9 mouse cellular contexts compared by ENCODE assay signal in the genomic region with DNA sequence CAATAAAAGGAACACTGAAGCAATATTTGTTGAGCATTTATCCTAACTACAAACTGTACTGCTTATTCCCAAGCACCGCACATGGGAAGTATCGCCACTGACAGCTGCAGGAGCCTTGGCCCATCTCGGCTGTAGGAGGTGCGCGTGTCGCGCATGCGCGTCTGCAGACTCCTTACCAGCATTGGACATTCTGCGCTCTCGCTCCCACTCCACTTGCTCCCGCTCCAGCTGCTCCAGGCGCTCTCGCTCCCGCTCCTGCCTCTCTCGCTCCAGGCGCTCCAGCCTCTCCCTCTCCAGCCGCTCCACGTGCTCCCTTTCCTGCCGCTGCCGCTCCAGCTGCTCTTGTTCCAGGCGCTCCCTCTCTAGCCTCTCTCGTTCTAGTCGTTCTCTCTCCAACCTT.
DNase-seq lines count a peak whose midpoint lies in the region; ATAC-seq and TF ChIP-seq lines count a peak whose summit lies in the region.
"Had no signal": no experiment of that assay in that cellular context is flagged by ENCODE, and none has a peak within 500 bp of the region (broad histone marks: within the 10 kb centered on the region; RNA-seq: fewer than 3 reads in every experiment).

No protein-coding gene starts in this region.

- ATAC-seq in intestine, postnatal 0 days, result no peak

- H3K27ac ChIP-seq in intestine, postnatal 0 days (ENCODE audit: low read depth, low read length), result no peak overlapping the region

- H3K4me1 ChIP-seq in intestine, postnatal 0 days (replicated peaks; ENCODE audit: control insufficient read depth, insufficient read depth, low read length), result no peaks in the 10 kb centered on the region

- no peaks in the 10 kb centered on the region; the same call in 1 of the 2 replicates for H3K36me3 ChIP-seq in intestine, postnatal 0 days (ENCODE audit: control insufficient read depth, insufficient read depth)

- WGBS in intestine, postnatal 0 days, result 86% methylated on average over 24 of the region's 24 CpGs

- H3K4me3 ChIP-seq in intestine, postnatal 0 days (ENCODE audit: low read depth, low read length), result no peak overlapping the region

- H3K27me3 ChIP-seq in intestine, postnatal 0 days (replicated peaks; ENCODE audit: control insufficient read depth, insufficient read depth, low read length), result no peaks in the 10 kb centered on the region
- H3K27me3 ChIP-seq: CH12.LX had no signal

- H3K9me3 ChIP-seq in intestine, postnatal 0 days (ENCODE audit: control insufficient read depth), result no peaks in the 10 kb centered on the region

- no peak overlapping the region for H3K9ac ChIP-seq in intestine, postnatal 0 days (ENCODE audit: low read depth, low read length)

- 0 out of 2 replicates have a peak overlapping the region, but pooled peaks have one; percentile 13 for H3K4me2 ChIP-seq in intestine, postnatal 0 days (replicated peaks; ENCODE audit: low read depth)

- TF ChIP-seq CTCF in intestine, postnatal 0 days (IDR thresholded peaks at IDR 0.05; ENCODE audit: low read depth), result 0 out of 2 replicates have a peak, but pooled peaks have one; percentile 2

- peak; percentile 6 to 8 for DNase-seq in cerebellum, postnatal 10 days
- no peak for DNase-seq in cerebellum, adult 11 months
- peak; percentile 83 for DNase-seq in WW6 (ENCODE audit: low read depth, low spot score)
- DNase-seq in frontal cortex, postnatal 25 days (ENCODE audit: low spot score in 2 of 2), result peak; percentile 34 to 41
- peak; percentile 82 for DNase-seq in mesoderm, embryonic 11.5 days (ENCODE audit: low read depth, low spot score)
- DNase-seq in thymus, postnatal 14 days, result no peak
- DNase-seq in T-cell, adult 2 months (ENCODE audit: low spot score), result no peak

Comparison
In these comparisons a context has a peak if more than half of its experiments do, and no peak if none do; other contexts are left out.
1. DNase-seq: peak in cerebellum, postnatal 10 days (2 of 2), WW6 (single experiment), frontal cortex, postnatal 25 days (2 of 2) and mesoderm, embryonic 11.5 days (single experiment); none in cerebellum, adult 11 months (single experiment), thymus, postnatal 14 days (single experiment) and T-cell, adult 2 months (single experiment).